Mouse (Mus musculus) brown adipose tissue, adult 24 weeks (tissue): Measurements from ENCODE around the gene Smo. TPM values are rescaled to one million over a fixed set of nuclear protein-coding genes. Genes with fewer than 3 reads are reported as not detected.

Source experiments
- polyA plus RNA-seq: library from polyadenylated mRNA; stranded (reverse); fragments of >200 nt; gene quantifications from 2 replicates; pipeline ENCODE4 v1.2.4, GENCODE M21; 2012; ENCODE audit not compliant: missing spikeins, insufficient read depth, insufficient read length

The Smo gene
- polyA plus RNA-seq, 1 experiment = 7.6 TPM

Other genes with a start within 250 kb of the Smo start
- 12.6 and 26.4 TPM in 2 replicates for gene Kcp, start 227.6 kb upstream of the Smo start, polyA plus RNA-seq
- 2.0 and 2.6 TPM in 2 replicates for gene Irf5, start 208.9 kb upstream of the Smo start, polyA plus RNA-seq
- gene Tnpo3, start 125.6 kb upstream of the Smo start, polyA plus RNA-seq = 32.5 and 33.2 TPM in 2 replicates
- 0.67 TPM in 1 of 2 replicates, not detected in the other for gene Tspan33, start 41.3 kb upstream of the Smo start, polyA plus RNA-seq
- gene Ahcyl2, start 32.5 kb downstream of the Smo start, polyA plus RNA-seq = 37.9 and 55.9 TPM in 2 replicates
- gene Strip2, start 181.5 kb downstream of the Smo start, polyA plus RNA-seq = 1.7 and 2.1 TPM in 2 replicates